Mouse (Mus musculus) cerebellum, adult (tissue): ENCODE results near the gene Chrm5.
A peak's percentile ranks its signal among the peaks of the same experiment; 100 is the strongest.

Experiments used
- ATAC-seq: cut with Nextera tagmentation; 2 replicates; pipeline ENCODE4 v1.9.2; 2017; ENCODE audit warnings: mild to moderate bottlenecking, moderate library complexity, mixed read lengths; ENCODE audit not compliant: insufficient number of reproducible peaks, low FRiP score, low TSS enrichment

Gene Chrm5

DNA sequence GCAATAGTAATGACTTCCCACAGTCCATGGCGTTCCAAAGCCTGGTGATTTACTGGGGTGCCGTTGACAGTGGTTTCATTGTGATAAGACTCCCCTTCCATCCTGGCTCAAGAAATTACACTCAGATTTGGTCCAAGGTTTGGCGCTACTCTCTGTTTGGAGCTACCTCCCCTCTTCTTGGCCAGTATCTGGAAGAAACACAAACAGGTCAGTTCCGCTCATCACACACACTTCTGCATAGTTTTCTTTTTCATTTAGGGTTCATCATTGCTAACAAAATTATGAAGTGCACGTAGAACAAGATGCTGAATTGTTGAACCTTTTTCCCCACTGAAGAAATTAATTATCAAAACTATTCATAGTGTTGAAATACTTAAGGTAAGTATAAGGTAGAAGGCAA lies at the start of gene Chrm5:
Gene Chrm5, minus strand, starts transcription at position 101 of the 400 bp plus-strand sequence.
- no peak for ATAC-seq

DNA sequence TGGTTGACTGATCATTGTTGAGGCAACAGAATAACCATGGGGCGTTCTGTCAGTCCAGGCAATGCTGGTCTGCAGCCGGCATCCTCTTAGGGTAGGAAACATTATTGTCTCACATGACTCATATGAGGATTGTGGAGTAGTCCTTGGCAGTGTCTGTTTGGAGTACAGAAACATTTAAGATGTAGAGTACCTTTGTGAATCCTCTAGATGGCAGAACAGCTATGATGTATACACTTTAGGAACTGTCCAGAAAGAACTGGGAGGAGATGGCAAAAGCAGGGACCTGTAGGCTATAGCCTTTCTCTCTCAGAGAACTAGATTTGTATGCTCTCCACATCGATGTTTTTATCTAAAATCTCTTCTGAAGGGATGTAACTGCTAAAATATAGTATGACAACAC lies 46.4 kb upstream of the Chrm5 start:
- ATAC-seq = no peak

DNA sequence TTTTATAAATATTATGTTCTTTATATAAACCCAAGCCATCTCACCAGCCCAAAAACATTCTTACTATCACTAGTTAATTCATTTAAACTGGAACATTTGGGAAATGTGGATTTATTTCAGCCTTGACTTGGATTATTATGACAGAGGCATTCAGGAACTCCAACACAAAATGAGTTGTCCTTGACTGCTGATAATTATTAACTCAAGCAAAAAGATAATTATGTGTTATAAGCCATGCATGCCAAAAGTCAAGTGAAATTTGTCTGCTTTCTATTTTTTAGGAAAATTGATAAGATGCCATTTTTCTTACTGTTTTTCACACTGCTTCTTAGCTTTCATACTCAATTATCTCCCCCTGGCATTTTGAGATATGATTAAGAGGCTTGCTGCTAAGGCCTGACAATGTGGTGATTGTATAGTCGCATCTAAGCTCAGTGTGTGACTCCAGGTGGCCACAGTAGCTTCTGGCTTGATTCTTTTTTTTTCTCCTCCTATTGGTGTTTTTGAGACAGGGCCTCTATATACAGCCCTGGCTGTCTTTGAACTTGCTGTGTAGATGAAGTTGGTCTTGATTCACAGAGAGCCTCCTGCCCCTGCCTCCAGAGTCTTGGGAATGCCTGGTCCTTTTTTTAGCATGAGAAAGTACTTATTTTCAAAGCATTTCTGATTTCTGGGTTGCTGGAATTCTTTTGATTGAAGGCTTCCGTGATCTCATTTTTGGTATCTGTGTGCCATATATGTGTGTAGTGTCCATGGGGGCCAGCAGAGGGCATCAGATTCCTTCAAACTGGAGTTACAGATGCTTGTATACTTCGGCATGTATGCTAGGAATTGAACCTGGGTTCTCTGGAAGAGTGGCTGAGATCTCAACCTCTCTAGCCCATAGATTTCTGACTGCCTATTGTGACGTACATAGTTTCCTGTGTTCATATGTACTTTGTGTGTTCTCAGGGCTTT lies 40.2 kb upstream of the Chrm5 start:
- ATAC-seq = no peak; the same call in 1 of the 2 replicates

DNA sequence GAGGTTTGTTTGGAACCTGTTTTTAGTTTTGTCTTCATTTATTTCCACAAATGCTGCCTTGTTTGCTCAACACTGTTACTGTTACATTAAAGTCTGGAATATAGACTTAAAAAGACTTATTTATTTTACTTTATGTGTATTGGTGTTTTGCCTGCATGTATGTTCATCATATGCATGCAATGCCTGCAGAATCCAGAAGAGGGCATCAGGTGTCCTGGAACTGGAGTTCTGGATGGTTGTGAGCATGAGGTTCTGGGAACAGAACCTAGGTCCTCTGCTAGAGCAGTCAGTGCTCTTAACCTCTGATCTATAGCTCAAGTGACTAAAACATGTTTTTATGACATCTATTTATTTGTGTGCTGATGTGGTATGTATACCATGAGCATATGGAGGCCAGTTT lies 38.0 kb upstream of the Chrm5 start:
- no peak for ATAC-seq

DNA sequence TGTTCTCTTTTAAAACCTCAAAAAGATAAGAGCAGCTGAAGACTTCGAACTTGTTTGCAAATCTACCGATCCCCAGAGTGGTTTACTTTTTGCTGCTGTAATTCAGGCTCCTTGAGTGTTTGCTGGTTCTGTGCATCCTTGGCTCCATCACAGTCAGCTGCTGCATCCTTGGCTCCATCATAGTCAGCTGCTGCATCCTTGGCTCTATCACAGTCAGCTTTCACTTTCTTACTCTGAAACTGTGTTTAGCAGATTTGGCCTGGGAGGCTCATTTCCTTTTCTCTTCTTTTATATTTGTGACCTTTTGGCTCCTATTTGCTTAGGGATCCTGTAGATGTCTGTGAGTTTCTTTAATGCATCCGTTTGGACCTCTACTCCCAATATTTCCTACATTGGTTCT lies 36.6 kb upstream of the Chrm5 start:
- ATAC-seq = no peak

DNA sequence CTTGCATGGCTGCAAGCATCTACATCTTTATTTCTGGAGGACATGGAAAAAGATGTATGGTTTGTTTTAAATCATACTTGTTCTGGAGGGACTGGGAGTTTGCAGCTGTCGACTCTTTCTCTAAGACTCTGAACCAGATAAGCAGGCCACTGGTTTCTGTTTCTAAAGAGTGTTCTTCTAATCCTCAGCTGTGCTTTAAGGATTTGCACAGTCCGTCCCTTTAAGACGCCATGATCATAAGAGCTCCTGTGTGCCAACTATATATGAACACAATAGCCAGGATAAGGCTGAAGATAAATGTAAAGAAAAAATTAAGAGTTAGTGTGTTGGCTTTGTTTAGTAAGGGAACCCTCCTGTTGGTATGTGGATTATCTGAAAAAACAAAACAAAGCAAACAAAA lies 36.2 kb upstream of the Chrm5 start:
- ATAC-seq = no peak

DNA sequence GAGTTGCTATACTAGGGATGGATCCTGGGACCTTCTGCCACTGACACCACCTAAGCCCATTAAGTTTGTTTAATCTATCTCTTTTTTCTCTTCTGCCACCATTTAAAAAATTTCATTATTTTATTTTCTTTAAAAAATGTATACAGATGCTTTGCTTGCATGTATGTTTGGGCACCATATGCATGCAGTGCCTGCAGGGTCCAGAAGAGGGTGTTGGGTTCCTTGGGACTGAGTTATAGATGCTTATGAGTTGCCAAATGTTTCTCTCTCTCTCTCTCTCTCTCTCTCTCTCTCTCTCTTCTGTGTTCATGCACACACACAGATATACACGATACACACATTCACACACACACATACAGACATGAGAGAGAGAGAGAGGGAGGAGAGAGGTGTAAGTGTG lies 32.5 kb upstream of the Chrm5 start:
- ATAC-seq = no peak

DNA sequence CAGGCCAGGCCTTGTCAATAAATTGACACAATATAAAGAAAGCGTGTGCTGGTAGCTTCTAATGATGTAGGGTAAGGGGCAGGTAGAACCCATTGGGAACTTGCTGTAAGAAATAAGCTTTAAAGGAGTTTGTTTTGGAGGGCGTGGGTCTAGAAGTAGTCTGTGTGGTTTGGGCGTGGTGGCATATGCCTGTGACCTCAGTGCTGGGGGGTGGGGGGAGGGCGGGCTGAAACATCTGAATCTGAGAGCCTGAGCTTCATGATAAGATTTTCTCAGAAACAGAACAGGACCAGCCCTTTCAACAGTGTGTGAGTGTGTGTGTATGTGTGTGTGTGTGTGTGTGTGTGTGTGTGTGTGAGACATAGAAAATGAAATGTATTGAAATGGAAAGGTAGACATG lies 29.6 kb upstream of the Chrm5 start:
- ATAC-seq = no peak

DNA sequence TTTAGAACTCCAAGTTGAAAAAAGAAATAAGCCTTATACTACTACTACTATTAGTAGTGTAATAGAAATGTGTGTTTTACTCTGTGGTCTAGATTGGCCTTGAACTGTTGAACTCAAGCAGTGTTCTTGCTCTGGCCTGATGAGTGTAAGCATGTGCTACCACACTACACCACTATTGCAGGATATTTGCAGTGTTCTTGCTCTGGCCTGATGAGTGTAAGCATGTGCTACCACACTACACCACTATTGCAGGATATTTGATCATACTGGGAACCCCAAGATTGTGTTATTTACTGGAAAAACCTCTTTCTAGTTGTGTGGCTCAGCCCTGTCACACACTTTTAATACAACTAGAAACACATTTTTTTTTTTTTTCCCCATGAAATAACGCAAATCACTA lies 26.9 kb upstream of the Chrm5 start:
- ATAC-seq = no peak

DNA sequence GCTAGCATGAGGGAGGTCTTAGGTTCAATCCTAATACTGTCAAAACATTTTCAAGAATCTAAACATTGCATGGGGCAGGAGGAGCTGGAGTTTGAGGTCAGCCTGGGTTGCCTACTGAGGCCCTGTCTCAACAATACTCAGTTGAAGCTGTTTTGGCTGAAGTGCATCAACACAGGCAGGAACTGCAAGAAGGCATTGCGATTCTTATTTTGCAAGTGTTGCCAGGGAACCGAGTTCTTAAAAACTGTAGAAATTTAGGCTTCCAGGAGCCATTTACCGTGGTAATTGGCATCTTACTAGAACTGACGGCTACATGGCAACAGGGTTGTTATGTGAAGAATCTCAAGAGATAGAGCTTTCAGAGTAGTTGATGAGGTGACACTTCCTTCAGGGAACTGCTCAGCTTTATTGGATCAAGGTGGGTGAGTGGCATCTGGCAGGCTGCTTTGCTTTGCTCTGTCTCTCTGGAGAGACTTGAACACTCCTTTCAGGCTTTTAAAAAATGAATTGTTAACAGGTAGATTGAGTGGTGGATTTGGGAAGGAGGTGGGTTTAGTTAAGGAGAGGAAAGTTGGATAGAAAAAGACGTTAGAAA lies 26.4 kb upstream of the Chrm5 start:
- ATAC-seq = no peak

DNA sequence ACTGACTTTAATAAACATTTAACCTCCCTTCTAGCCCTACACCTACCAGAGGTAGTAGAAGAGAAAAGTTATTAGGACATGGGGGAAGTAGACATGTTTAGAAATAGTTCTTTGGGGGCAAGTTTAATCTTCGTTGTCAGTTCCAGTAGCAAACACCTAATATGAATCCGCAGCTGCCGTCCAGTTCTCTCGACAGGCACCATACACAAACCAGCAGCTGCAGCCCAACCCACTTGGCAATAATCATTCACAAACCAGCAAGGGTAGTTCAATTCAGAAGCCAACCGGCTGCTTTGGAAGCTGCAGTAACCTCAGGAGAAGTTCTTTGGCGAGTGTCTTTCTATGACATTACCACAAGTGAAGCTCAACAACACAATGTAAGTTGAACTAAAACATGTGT lies 23.4 kb upstream of the Chrm5 start:
- no peak for ATAC-seq

DNA sequence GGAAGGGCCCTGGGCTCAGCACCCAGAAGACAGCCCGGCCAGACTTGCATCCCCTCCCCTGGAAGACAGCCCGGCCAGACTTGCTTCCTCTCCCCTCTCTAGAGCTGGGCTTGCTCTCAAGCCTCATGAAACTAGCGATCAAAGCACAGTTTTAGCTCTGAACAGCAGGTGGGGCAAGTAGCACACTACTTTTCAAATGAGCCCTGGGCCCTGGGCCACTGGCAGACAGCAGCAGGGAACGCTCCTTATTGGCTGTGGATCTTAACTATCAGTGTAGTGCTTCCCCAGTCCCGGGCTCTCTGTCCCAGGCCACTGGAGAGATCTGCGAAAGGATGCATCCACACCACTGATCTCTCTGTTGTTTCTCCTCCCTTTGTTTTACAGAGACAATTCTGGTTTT lies 20.6 kb upstream of the Chrm5 start:
- ATAC-seq = peak; percentile 86

DNA sequence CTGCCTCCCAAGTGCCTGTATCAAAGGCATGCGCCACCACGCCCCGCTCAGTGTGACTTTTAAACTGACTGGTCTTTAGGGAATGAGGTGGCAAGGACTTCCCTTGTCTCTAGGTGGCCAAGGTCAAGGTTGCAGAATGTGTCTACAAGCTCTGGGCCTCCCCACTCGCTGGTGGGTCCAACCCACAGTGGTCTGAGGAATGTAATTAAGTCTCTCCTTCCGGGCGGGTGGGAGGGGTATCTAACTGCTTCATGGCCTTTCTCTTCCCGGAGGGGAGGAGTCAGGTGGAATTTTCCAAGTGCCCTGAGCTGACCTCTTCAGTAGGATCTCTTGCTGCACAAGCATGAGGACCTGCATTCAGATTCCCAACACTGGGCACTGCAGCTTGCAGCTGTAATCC lies 17.3 kb upstream of the Chrm5 start:
- ATAC-seq = no peak

DNA sequence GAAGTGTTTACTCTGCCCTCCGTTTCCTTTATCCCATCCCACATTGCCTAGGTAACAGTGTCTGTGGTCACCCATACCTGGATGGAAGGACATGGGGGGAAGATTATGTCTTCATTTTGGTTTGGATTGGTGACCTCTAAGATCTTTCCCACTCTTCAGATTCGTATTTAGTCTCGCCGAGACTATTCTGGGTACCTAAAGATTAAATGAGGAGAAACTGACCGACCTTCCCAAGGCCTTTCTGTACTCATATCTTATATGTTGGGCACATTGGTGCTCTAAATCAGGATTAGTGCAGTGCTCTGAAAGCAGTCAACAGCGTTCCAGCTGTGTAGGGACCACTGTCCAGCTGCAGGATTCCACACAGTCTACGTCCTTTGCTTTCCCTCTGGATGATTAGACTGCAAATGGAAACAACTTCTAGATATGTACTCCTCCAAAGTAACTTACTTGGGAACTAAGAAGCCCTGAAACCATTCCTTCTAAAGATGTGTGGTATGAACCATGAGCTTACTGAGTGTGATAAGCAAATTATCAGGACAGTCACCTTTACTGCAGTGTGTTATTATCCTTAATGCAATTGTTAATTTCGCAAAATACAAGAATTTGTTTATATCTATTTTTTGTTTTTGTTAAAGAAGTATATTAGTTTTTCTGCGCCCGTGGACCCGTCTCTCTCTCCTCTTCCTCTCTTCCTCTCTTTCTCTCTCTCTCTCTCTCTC lies 13.1 kb upstream of the Chrm5 start:
- 0 out of 2 replicates have a peak, but pooled peaks have one; percentile 13 for ATAC-seq

DNA sequence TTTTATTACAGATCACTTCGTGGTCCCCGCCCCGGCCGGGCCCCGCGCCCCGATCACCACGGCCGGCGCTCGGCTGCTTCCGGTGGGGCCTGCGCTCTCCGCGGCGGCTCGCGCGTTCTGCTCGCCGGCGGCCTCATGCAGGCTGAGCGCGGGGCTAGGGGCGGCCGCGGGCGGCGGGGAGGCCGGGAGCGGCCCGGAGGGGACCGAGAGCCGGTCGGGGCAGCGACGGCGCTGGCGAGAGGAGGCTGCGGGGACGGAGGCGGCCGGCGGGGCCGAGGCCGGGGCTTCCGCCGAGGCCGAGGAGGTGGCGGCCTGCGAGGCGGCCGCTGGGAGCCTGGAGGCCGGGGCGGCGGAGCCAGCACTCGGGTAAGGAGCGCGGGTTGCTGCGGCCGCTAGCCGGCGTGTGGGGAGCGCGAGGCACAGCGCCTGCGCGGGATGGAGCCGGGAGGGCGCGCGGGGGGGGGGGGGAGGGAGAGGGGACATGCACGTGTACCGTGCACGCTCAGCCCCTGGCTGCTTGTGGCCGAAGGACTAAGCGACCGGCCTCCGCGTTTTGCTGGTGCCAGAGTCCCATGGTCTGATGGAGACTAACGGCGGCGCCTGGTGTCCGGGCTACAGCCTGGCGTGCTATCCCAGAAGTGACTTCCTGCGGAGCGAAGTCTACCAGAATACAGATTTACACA lies 12.4 kb upstream of the Chrm5 start, which contains the start of gene Aven:
Gene Aven, plus strand, starts transcription at position 109 of the 683 bp plus-strand sequence.
- ATAC-seq = peak; percentile 94

DNA sequence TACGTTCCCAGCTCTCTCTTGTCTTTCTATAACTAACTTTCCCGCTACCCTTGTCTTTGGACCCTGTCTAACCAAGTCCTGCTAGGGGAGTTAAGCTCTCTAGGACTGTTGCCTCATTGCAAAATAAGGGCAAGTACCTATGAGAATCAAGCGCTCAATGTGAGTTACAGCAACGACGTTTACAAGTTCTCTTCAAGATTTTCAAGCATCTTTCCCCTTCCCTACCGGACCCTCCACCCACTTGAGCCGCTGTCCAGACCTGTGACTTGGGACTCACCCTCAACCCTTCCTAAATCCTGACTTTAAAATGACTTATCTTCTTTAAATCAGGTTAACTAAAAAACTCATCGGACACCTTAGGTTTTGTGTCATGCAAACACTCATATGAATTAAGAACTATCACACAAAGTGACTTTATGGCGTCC lies 11.9 kb upstream of the Chrm5 start:
- ATAC-seq = no peak

DNA sequence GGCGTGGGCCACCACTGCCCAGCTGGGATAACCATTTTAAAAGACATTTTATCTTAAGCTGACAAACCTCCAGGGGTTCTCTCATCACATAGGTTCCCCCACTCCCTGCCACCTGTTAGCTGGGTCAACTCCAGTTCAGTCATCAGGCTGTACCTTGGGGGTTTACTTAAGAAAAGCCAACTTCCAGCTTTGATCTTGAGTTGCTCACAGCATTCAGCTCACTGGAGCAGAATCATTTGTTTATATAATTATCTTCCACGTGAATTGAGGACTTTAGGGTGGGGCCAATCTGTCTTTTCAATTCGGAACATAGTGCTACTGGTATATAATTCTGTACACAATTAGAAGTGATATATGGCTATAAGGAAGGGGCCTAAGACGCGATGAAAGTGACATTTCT lies 11.1 kb upstream of the Chrm5 start:
- ATAC-seq = no peak

DNA sequence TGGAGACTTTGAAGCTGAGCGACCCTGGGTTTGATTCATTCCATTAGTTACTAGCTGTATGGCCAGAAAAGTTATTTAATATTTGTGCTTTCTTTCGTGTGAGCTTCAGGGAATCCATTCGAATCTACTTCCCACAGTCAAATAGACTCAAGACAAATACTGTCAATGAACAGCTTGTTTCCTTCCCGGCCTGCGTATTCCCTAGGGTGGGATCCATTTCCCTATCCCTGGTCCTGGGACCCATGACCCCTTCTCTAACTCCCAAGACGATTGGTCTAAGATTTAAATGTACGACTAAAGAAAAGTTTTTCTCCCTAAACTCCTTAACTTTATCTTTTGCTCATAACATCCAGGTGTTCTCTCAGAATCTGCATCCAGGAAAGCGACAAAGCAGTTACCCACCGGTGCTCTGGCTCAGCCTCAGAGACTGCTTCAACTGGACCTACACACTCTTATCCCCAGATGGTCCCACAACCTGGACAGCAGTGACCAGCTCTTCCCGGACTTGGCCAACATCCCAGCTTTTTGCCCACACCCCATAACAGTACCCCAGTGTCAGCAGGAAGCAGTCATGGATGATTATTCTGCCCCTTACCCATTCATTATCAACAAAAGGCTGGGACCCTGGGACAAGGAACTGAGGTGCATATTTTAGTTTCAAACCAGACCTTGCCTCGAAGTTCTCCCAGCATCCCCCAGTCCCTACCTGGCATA lies 10.1 kb upstream of the Chrm5 start:
- ATAC-seq = no peak

DNA sequence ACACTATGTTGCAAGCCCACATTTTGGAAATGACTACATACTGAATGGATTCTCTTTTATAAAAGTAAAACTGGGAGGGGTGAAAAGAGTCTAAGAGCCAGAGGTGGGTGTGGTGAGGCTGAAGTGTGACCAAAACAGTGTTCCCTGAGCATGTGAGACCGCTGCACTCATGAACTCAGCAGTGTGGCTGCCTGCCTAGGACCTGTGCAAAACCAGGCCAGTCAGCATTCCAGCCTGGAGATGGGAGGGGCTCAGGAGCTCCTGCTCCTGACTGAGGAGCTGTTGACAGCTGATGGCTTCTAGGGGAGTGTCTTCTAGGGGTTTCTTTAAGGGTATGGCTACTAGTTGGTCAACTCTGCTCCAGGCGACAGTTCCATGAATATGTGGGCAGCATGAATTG lies 4.3 kb upstream of the Chrm5 start:
- ATAC-seq = no peak

DNA sequence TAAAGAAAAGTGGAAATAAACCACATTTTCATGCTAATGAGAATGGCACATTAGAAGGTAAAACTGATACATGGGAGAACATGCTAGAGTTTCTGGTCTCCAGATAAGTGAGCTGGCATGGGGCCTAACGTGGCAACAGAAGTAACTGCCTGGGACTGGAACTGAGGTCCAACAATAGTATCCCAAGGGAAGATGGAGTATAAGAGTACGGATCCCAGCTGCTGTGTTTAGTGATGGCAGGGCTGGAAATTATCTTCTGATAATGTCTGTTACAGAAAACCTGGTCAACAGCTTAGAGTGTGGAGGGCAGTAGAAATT lies 2.7 kb upstream of the Chrm5 start:
- no peak for ATAC-seq
